Mouse (Mus musculus) limb, embryonic 13.5 days (tissue): Measurements from ENCODE around the gene Bcorl1. TPM values are rescaled to one million over a fixed set of nuclear protein-coding genes. Genes with fewer than 3 reads are reported as not detected.

ENCODE experiments used
- ATAC-seq: fragments of 200-750 bp; cut with Nextera tagmentation; 2 replicates; pipeline ENCODE4 v1.8.0; 2017; ENCODE audit warnings: low read depth, moderate number of reproducible peaks, moderate TSS enrichment; ENCODE audit not compliant: low FRiP score
- H3K27ac ChIP-seq: fragments of 300-500 bp; sonication (generic); 2 replicates; pipeline ENCODE4 v1.5.1; 2015; ENCODE audit warnings: inconsistent platforms, mild to moderate bottlenecking, moderate library complexity
- H3K27me3 ChIP-seq: fragments of 300-500 bp; sonication (generic); 2 replicates; pipeline ENCODE4 v1.6.1; 2015; ENCODE audit warnings: mild to moderate bottlenecking, inconsistent platforms
- H3K36me3 ChIP-seq: fragments of 300-500 bp; sonication (generic); 2 replicates; pipeline ENCODE4 v1.6.1; 2015; ENCODE audit warnings: inconsistent platforms, mild to moderate bottlenecking, moderate library complexity
- H3K4me1 ChIP-seq: fragments of 300-500 bp; sonication (generic); 2 replicates; pipeline ENCODE4 v1.6.1; 2015; ENCODE audit warnings: inconsistent platforms
- H3K4me2 ChIP-seq: fragments of 300-500 bp; sonication (generic); replicated peaks from 2 replicates; pipeline ENCODE4 v1.6.1; 2015; ENCODE audit warnings: inconsistent platforms, mild to moderate bottlenecking, moderate library complexity
- H3K4me3 ChIP-seq: fragments of 300-500 bp; sonication (generic); 2 replicates; pipeline ENCODE4 v1.5.1; 2015; ENCODE audit warnings: moderate library complexity, mild to moderate bottlenecking, inconsistent platforms
- H3K9ac ChIP-seq: fragments of 300-500 bp; sonication (generic); 2 replicates; pipeline ENCODE4 v1.6.1; 2015; ENCODE audit warnings: mild to moderate bottlenecking, inconsistent platforms
- H3K9me3 ChIP-seq: fragments of 300-500 bp; sonication (generic); 2 replicates; pipeline ENCODE4 v1.6.1; 2016; ENCODE audit warnings: inconsistent platforms
- WGBS: fragments of 180-500 bp; shearing (Covaris S2); methylation state at CpG from one replicate; pipeline ENCODE4 v1.1.7; 2015; 5-methylcytosine and 5-hydroxymethylcytosine counted together
- polyA plus RNA-seq: library from polyadenylated mRNA; unstranded; fragments of >200 nt; fragmentation: Nextera tagmentation; extraction: Ambion mirVana; gene quantifications from 2 replicates; pipeline ENCODE4 v1.2.1, GENCODE M21; 2015

The Bcorl1 gene
- polyA plus RNA-seq, 1 experiment from 2014 or later = 6.9 TPM

DNA sequence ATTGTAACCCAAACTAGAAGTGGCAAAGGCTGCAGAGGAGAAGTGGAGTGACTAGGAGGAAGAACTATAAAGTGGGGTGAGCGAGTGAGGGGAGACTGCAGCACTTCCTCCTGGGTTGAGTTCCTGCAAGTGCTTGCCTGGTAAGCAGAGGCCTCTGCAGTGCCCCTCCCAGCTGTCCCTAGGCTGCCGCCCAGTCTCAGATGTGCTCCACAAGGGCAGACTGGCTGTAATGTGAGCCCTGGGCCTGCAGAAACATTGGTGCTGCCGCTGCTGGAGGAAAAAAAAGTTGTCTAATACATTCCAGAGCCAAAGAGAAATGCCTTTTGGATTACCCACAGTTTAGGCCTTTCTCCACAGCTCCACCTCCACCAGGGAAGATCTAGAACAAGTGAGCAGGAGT, 64.0 kb downstream of the Bcorl1 start:
- Histone ChIP-seq H3K9ac (no peak overlapping the region), H3K9me3 (no peaks in the 10 kb centered on the region; the same call in 1 of the 2 replicates), H3K27me3 (no peaks in the 10 kb centered on the region), H3K27ac (peak overlapping the region; percentile 67; the same call in 1 of the 2 replicates), H3K4me2 (no peak overlapping the region), H3K36me3 (peaks cover 46% of the 10 kb centered on the region), H3K4me3 (no peak overlapping the region), H3K4me1 (peaks cover 7% of the 10 kb centered on the region; the same call in 1 of the 2 replicates)
- ATAC-seq = peak; percentile 60
- 18% methylated on average over 3 of the region's 3 CpGs for WGBS

DNA sequence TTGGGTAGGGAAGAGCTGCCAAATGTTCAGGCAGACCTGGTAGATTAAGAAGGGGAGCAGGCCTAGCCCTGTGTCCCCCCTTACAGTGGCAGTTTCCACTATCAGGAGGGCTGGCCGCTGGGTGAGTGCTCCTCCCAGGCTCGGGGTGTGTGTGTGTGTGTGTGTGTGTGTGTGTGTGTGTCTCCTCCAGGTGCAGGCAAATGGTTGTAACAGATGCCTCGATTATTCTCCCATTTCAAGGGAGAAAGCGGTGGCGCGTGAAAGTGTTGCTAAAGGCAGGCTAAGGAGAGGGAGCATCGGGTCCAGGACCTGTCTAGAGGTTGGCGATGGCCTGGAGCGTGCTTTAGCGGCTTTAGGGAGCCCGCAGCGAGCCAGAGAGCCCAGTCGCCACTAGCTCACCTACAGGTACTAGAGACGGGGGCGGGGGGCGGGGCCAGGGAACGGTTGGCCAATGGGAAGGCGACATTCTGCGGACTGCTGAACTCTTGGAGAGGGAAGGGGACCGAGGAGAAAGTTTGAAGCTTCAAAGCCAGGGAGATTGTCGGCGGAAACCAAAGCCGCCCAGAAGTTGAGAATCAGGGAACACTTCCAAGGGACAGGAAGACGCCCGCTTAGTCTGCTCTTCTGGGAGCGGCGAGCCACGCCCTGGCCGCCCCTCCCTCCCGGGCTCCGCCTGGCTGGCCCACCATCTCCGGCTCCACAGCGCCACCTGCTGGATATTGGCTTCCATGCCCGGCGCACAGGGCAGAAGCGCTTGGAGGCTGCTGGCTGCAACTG, 68.6 kb downstream of the Bcorl1 start:
- Histone ChIP-seq H3K27me3 (no peaks in the 10 kb centered on the region), H3K4me1 (peaks cover 7% of the 10 kb centered on the region; the same call in 1 of the 2 replicates), H3K4me2 (peak overlapping the region; percentile 62), H3K9ac (no peak overlapping the region), H3K36me3 (peaks cover 10% of the 10 kb centered on the region), H3K27ac (no peak overlapping the region), H3K4me3 (peak overlapping the region; percentile 47), H3K9me3 (no peaks in the 10 kb centered on the region)
- peak; percentile 87 for ATAC-seq
- 11% methylated on average over 36 of the region's 36 CpGs for WGBS

DNA sequence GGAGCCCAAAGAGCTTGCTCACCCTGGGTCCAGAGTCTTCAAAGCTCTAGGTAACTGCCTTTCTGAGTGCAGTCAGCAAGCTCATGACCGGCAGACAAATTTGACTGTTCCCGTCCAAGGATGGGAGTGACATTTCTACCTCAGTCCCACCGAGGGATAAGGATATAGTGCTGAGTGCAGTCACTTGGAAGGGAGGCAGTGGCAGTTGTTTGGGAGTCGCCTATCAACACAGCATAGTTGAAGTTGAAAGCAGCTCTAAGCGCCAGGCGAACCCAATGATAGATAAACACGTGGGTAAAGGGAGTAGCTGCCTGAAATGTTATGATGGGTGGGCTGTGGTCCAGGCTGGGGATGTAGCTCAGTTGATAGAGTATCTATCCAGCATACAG, 69.2 kb downstream of the Bcorl1 start:
- Histone ChIP-seq H3K4me2 (peak overlapping the region; percentile 62), H3K4me3 (peak overlapping the region; percentile 47)

DNA sequence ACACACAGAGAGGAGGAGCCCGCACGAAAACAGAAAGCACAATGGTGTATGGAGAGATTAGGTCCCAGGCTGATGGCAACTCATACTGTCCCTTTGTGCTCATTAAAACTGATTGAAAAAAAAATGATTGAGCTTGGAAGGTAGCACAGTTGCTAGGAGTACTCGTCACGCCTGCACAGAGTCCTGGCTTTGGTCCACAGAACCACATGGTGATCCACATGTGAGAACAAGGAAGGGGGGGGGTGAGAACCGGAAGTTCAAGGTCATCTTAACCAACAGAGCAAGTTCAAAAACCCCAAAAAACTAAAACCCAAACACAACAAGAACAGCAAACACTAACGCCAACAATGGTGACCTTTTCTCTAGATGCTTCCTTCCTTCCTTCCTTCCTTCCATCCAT, 71.5 kb downstream of the Bcorl1 start:
- no peaks in the 10 kb centered on the region for H3K9me3 ChIP-seq
- H3K36me3 ChIP-seq = peaks cover 4% of the 10 kb centered on the region; the same call in 1 of the 2 replicates
- H3K27me3 ChIP-seq = no peaks in the 10 kb centered on the region
- ATAC-seq = no peak
- no peak overlapping the region for H3K4me2 ChIP-seq
- H3K4me1 ChIP-seq = no peaks in the 10 kb centered on the region
- no peak overlapping the region for H3K27ac ChIP-seq
- 84% methylated on average over 6 of the region's 6 CpGs for WGBS
- H3K4me3 ChIP-seq = no peak overlapping the region
- no peak overlapping the region for H3K9ac ChIP-seq

More for the DNA sequence above, 69.2 kb downstream of the Bcorl1 start:
- WGBS = 20% methylated on average over 7 of the region's 7 CpGs
- peaks cover 4% of the 10 kb centered on the region; the same call in 1 of the 2 replicates for H3K4me1 ChIP-seq
- H3K36me3 ChIP-seq = peaks cover 10% of the 10 kb centered on the region
- no peak overlapping the region for H3K9ac ChIP-seq
- no peaks in the 10 kb centered on the region for H3K27me3 ChIP-seq
- H3K9me3 ChIP-seq = no peaks in the 10 kb centered on the region
- no peak for ATAC-seq
- no peak overlapping the region for H3K27ac ChIP-seq

- H3K9me3 ChIP-seq = no peaks in the 10 kb centered on the region
- no peaks in the 10 kb centered on the region for H3K27me3 ChIP-seq
- no peak overlapping the region for H3K4me2 ChIP-seq
- no peak overlapping the region for H3K4me3 ChIP-seq
- H3K9ac ChIP-seq = no peak overlapping the region
- H3K4me1 ChIP-seq = no peaks in the 10 kb centered on the region
- ATAC-seq = no peak
- H3K27ac ChIP-seq = no peak overlapping the region
- 81% methylated on average over 5 of the region's 5 CpGs for WGBS
- H3K36me3 ChIP-seq = peaks cover 4% of the 10 kb centered on the region; the same call in 1 of the 2 replicates
Measured at GRCm38 (mm10) chrX:48414291-48414690, 73.1 kb downstream of the Bcorl1 start.

DNA sequence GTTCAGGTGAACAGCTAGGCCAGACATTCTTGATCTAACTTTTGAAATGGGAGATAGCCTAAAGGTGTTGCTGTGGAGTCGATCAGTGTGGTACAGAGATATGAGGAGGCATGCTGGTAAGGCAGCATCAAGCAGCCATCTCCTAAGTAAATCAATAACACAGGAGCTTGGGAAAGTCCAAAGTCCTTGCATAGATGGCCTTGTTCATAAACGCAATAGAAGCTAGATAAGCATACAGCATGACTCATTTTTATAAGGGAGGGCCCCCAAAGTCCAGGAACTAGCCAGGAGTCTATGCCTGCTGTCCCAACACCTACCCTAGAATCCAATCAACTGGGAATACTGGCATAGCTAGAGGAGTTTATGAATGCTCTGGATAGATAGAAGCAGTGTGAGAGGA, 77.3 kb downstream of the Bcorl1 start:
- 85% methylated on average over 2 of the region's 2 CpGs for WGBS
- Histone ChIP-seq H3K9ac (no peak overlapping the region), H3K36me3 (peaks cover 4% of the 10 kb centered on the region; the same call in 1 of the 2 replicates), H3K9me3 (no peaks in the 10 kb centered on the region), H3K27ac (no peak overlapping the region), H3K4me3 (no peak overlapping the region), H3K4me2 (no peak overlapping the region), H3K4me1 (no peaks in the 10 kb centered on the region), H3K27me3 (no peaks in the 10 kb centered on the region)
- no peak for ATAC-seq

GRCm38 (mm10) chrX:48422986-48423385, 81.8 kb downstream of the Bcorl1 start:
- Histone ChIP-seq H3K4me1 (0 out of 2 replicates have a peak, but pooled peaks cover 5% of the 10 kb centered on the region), H3K4me3 (no peak overlapping the region), H3K27me3 (no peaks in the 10 kb centered on the region), H3K9ac (no peak overlapping the region), H3K9me3 (no peaks in the 10 kb centered on the region), H3K36me3 (no peaks in the 10 kb centered on the region), H3K4me2 (no peak overlapping the region), H3K27ac (no peak overlapping the region)
- WGBS = 37% methylated on average over 4 of the region's 4 CpGs
- no peak for ATAC-seq

DNA sequence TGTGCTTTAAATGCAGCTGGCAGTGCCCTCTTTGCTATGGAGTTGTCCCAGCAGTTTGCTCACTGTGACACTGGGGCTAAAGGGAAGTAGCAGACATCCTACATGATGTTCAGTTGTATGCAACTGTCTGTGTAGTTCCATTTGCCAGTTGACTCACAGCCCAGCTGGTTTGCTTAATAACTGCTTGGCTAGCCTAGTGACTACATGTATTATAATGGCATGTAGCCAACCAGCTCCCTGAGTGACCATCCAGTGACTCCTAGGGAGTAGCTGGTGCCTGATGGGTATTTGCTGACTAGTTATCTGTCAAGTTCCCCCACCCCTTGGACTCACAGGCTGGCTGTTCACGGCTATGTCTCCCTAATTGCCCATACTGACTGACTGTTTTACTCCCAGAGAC, 82.5 kb downstream of the Bcorl1 start:
- 63% methylated on average over 1 of the region's 1 CpGs for WGBS
- Histone ChIP-seq H3K9me3 (no peaks in the 10 kb centered on the region), H3K4me2 (no peak overlapping the region)

GRCm38 (mm10) chrX:48424583-48424982, 83.4 kb downstream of the Bcorl1 start:
- no peak for ATAC-seq
- no peak overlapping the region for H3K4me3 ChIP-seq
- H3K9me3 ChIP-seq = no peaks in the 10 kb centered on the region
- no peaks in the 10 kb centered on the region for H3K36me3 ChIP-seq
- no peak overlapping the region for H3K27ac ChIP-seq
- H3K27me3 ChIP-seq = no peaks in the 10 kb centered on the region
- H3K4me1 ChIP-seq = 0 out of 2 replicates have a peak, but pooled peaks cover 5% of the 10 kb centered on the region
- no peak overlapping the region for H3K4me2 ChIP-seq
- 42% methylated on average over 3 of the region's 3 CpGs for WGBS
- H3K9ac ChIP-seq = no peak overlapping the region

More for the DNA sequence above, 82.5 kb downstream of the Bcorl1 start:
- Histone ChIP-seq H3K36me3 (no peaks in the 10 kb centered on the region), H3K27ac (no peak overlapping the region), H3K27me3 (no peaks in the 10 kb centered on the region), H3K4me3 (no peak overlapping the region), H3K9ac (no peak overlapping the region), H3K4me1 (0 out of 2 replicates have a peak, but pooled peaks cover 5% of the 10 kb centered on the region)
- no peak for ATAC-seq

- 62% methylated on average over 7 of the region's 7 CpGs for WGBS
- Histone ChIP-seq H3K4me1 (0 out of 2 replicates have a peak, but pooled peaks cover 5% of the 10 kb centered on the region), H3K9ac (no peak overlapping the region), H3K4me2 (no peak overlapping the region), H3K36me3 (no peaks in the 10 kb centered on the region), H3K9me3 (no peaks in the 10 kb centered on the region), H3K4me3 (no peak overlapping the region), H3K27me3 (no peaks in the 10 kb centered on the region), H3K27ac (no peak overlapping the region)
- ATAC-seq = no peak
Measured at GRCm38 (mm10) chrX:48425280-48425679, 84.1 kb downstream of the Bcorl1 start.

DNA sequence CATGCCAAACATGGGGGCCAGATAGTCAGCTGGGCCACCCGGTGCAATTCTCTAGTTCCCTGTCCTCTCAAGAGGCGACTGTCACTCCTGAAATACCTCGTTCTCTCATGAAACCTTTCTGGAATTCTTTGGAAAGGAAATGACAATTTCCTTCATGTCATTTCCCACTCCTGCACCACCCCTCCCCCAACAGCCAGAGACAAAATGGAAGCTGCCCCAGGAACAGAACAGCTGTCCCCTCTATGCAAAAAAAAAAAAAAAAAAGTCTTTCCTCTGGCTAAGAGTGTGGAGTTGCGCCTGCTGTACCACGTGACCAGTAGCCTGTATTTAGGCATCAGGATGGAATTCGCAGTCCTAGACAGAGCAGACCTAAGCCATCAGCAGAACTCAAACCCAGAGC, 87.1 kb downstream of the Bcorl1 start:
- H3K27me3 ChIP-seq = no peaks in the 10 kb centered on the region
- H3K9me3 ChIP-seq = no peaks in the 10 kb centered on the region
- peaks cover 9% of the 10 kb centered on the region; the same call in 1 of the 2 replicates for H3K4me1 ChIP-seq
- no peak for ATAC-seq
- H3K9ac ChIP-seq = no peak overlapping the region
- H3K27ac ChIP-seq = no peak overlapping the region
- H3K4me3 ChIP-seq = no peak overlapping the region
- H3K4me2 ChIP-seq = no peak overlapping the region
- H3K36me3 ChIP-seq = no peaks in the 10 kb centered on the region
- WGBS = 78% methylated on average over 6 of the region's 6 CpGs

DNA sequence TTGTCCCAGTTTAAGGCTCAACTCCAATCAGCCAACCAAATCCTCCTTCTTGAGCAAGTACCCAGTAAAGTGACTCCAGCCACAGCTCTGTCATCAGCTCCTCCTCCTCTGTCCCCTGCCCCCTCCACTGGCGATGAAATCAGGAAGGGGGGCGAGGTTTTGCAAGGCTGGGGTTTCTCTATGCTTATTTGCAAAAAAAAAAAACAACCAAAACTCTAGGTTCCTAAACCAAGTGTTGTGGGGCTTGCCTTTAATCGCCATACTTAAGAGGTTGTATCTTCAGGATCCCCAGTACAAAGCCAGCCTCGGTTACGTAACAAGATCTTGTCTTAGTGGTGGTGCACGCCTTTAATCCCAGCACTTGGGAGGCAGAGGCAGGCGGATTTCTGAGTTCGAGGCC, 87.5 kb downstream of the Bcorl1 start:
- no peak for ATAC-seq
- H3K27ac ChIP-seq = no peak overlapping the region
- H3K4me1 ChIP-seq = peaks cover 13% of the 10 kb centered on the region; the same call in 1 of the 2 replicates
- no peaks in the 10 kb centered on the region for H3K36me3 ChIP-seq
- no peak overlapping the region for H3K4me3 ChIP-seq
- H3K9me3 ChIP-seq = no peaks in the 10 kb centered on the region
- 88% methylated on average over 8 of the region's 8 CpGs for WGBS
- no peak overlapping the region for H3K4me2 ChIP-seq
- H3K27me3 ChIP-seq = no peaks in the 10 kb centered on the region
- H3K9ac ChIP-seq = no peak overlapping the region
